Mouse (Mus musculus) bone marrow macrophage, adult 2 months (primary cell): ENCODE results near the gene Kcnk12.

Experiments
- CTCF ChIP-seq: IDR thresholded peaks from 2 replicates; pipeline ENCODE4 v1.5.1; 2012; ENCODE audit warnings: low read depth, mild to moderate bottlenecking, low read length, moderate library complexity
- POLR2A ChIP-seq: IDR thresholded peaks from 2 replicates; pipeline ENCODE4 v1.6.1; 2012; ENCODE audit warnings: mild to moderate bottlenecking, low read depth, low read length, borderline replicate concordance

GRCm38 (mm10) chr17:87770766-87771165, 27.0 kb downstream of the Kcnk12 start:
- TF ChIP-seq POLR2A: no peak
- no peak for TF ChIP-seq CTCF
